Mouse (Mus musculus) cortical plate, adult 2 months (tissue): Measurements from ENCODE around the gene Il18rap.

Experiments
- CTCF ChIP-seq: fragments of 200-500 bp; IDR thresholded peaks from 2 replicates; pipeline ENCODE4 v1.5.1; 2011; ENCODE audit warnings: mild to moderate bottlenecking, control low read depth, low read length; ENCODE audit not compliant: insufficient read depth; ENCODE audit errors: extremely low read depth
- POLR2A ChIP-seq: fragments of 200-500 bp; IDR thresholded peaks from 2 replicates; pipeline ENCODE4 v1.6.1; 2011; ENCODE audit warnings: mild to moderate bottlenecking, low read length, control low read depth; ENCODE audit not compliant: insufficient read depth; ENCODE audit errors: extremely low read depth

DNA sequence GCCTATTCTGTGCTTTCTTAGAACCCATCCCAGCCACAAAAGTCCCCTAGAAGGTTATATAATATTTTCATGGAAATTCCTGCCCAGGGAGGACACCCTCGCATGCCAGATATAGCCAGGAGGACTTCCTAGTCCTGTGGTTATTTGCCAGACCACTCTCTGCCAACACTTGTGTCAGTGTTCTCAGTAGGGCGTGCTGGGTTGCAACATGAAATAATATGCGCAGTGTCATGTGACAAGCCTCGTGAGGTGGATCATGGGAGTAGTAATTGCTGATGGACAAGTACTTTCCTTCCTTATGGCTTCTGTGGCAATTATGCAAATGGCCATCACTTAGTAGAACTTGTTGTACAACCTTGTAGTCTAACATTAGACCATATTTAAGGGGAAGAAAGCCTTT lies 75.8 kb downstream of the Il18rap start:
- TF ChIP-seq CTCF = no peak
- no peak for TF ChIP-seq POLR2A
